ENCODE assay signal across 8 mouse cellular contexts in genomic region chr14:19705649-19706048, GRCm38 (mm10). TPM values are rescaled to one million over a fixed set of nuclear protein-coding genes. Genes with fewer than 3 reads are reported as not detected.
DNase-seq lines count a peak whose midpoint lies in the region.

No protein-coding gene starts in this region.

- peak; percentile 67 for DNase-seq in NIH3T3 (ENCODE audit: low read depth)
- DNase-seq in cerebellum, postnatal 4 days (ENCODE audit: low spot score in 2 of 2): peak; percentile 60 to 73
- peak; percentile 80 for DNase-seq in gastrocnemius, postnatal 10 days
- peak; percentile 81 for DNase-seq in induced T-regulatory cell, adult 2 months (ENCODE audit: low read depth)
- peak; percentile 41 to 51 for DNase-seq in left cerebral cortex, adult 8-10 months (ENCODE audit: low spot score in 2 of 2)
- DNase-seq in mesoderm, embryonic 11.5 days (ENCODE audit: low read depth, low spot score): peak; percentile 86
- DNase-seq in right cerebral cortex, postnatal 14 days: peak; percentile 79
- DNase-seq in urinary bladder, postnatal 14 days (ENCODE audit: low spot score): peak; percentile 77

RNA-seq across cellular contexts. Expression of gene Nid2, which starts 45.4 kb away (rescaled TPM):
- 10 to 100 TPM; 90.7 to 94.0 TPM for total RNA-seq in gastrocnemius, postnatal 10 days (2021)
- total RNA-seq in left cerebral cortex, adult 8-10 months (2022): 1 to 10 TPM; 2.1 to 4.1 (median 3.3) TPM

Comparison
In these comparisons a context has a peak if more than half of its experiments do, and no peak if none do; other contexts are left out.
1. Peak in every context shown above with its lines: DNase-seq.
2. RNA of gene Nid2, which starts 45.4 kb away (total RNA-seq): 90.7 to 94.0 TPM in gastrocnemius, postnatal 10 days; 2.1 to 4.1 TPM in left cerebral cortex, adult 8-10 months; every median in the first group is over 10 times any median in the second.